Mouse (Mus musculus): ENCODE measurements around the gene Evi5l. TPM values are rescaled to one million over a fixed set of nuclear protein-coding genes. Genes with fewer than 3 reads are reported as not detected.

The Evi5l gene
- polyA plus RNA-seq, 1 experiment from 2014 or later, result 12.5 TPM

DNA sequence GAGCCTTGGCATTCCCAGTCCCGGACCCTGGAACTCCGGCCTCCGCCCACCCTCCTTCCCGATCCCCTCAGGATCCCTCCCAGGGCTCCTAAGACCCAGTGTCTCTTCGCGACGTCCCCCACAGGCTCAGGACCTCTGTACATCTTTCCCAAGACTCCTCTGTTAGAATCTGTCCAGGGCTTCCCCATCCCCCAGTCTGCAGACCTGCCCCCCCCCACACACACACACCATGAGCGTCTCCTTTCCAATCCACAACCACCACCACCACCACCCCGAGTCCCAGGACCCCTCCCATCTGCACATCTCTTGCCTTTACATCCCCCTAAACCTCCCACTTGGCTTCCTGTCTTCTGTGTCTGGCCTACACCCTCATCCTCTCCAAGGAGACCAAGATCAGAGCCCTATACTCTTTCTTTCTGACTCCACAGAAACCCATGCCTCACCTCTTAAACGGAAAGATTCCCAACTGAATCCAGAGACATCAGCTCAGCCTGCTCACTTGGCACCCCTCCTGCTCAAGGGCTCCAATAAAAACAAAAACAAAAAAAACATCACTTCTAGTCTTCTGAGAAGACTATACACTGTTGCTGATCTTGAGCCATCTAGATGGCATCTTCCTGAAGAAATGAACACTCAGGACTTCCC lies 636 bp downstream of the Evi5l start:
- no peaks in the 10 kb centered on the region for H3K9me3 ChIP-seq (ENCODE audit: control insufficient read depth, low read length)
- H3K9ac ChIP-seq (ENCODE audit: low read depth, low read length), result peak overlapping the region; percentile 76
- DNase-seq (ENCODE audit: low spot score) (no peak), ATAC-seq (replicated peaks; ENCODE audit: low FRiP score) (no peak)
- no peaks in the 10 kb centered on the region for H3K36me3 ChIP-seq (ENCODE audit: control insufficient read depth, insufficient read depth, low read length)
- H3K4me3 ChIP-seq (ENCODE audit: low read depth, low read length), result peak overlapping the region; percentile 81
- 13% methylated on average over 10 of the region's 10 CpGs for WGBS
- no peak overlapping the region for H3K27ac ChIP-seq (ENCODE audit: low read depth, low read length)
- H3K4me1 ChIP-seq (replicated peaks; ENCODE audit: control insufficient read depth, insufficient read depth, low read length), result peaks cover 6% of the 10 kb centered on the region
- peak overlapping the region; percentile 90 for H3K4me2 ChIP-seq
- H3K27me3 ChIP-seq (replicated peaks; ENCODE audit: control insufficient read depth, insufficient read depth, low read length), result no peaks in the 10 kb centered on the region

GRCm38 (mm10) chr8:4167918-4168317 lies 1.6 kb downstream of the Evi5l start:
- Histone ChIP-seq H3K27ac (ENCODE audit: low read depth, low read length) (no peak overlapping the region), H3K9ac (ENCODE audit: low read depth, low read length) (no peak overlapping the region), H3K4me1 (replicated peaks; ENCODE audit: control insufficient read depth, insufficient read depth, low read length) (peaks cover 6% of the 10 kb centered on the region), H3K4me2 (no peak overlapping the region), H3K36me3 (ENCODE audit: control insufficient read depth, insufficient read depth, low read length) (no peaks in the 10 kb centered on the region), H3K9me3 (ENCODE audit: control insufficient read depth, low read length) (no peaks in the 10 kb centered on the region), H3K27me3 (replicated peaks; ENCODE audit: control insufficient read depth, insufficient read depth, low read length) (no peaks in the 10 kb centered on the region), H3K4me3 (ENCODE audit: low read depth, low read length) (no peak overlapping the region)
- DNase-seq (ENCODE audit: low spot score) (no peak), ATAC-seq (replicated peaks; ENCODE audit: low FRiP score) (no peak)
- 82% methylated on average over 1 of the region's 1 CpGs for WGBS

DNA sequence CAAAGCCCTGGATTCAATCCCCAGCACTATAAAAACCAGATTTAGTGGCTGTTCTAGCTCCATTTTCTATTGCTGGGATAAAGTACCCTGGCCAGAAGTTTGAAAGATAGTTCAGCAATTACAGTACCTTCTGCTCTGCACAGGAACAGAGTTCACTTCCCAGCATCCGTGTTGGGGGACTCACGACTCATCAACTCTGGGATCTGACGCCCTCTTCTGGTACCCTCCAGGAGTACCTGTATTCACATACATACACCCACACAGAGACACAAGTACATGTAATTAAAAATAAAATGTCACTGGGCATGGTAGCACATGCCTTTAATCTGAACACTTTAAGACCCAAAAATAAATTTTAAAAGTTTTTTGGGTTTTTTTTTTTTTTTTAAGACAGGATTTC lies 6.1 kb downstream of the Evi5l start:
- ATAC-seq (replicated peaks; ENCODE audit: low FRiP score) (no peak), DNase-seq (ENCODE audit: low spot score) (peak; percentile 26)
- Histone ChIP-seq H3K27ac (ENCODE audit: low read depth, low read length) (no peak overlapping the region), H3K4me1 (replicated peaks; ENCODE audit: control insufficient read depth, insufficient read depth, low read length) (peaks cover 3% of the 10 kb centered on the region), H3K9me3 (ENCODE audit: control insufficient read depth, low read length) (no peaks in the 10 kb centered on the region), H3K4me2 (no peak overlapping the region), H3K9ac (ENCODE audit: low read depth, low read length) (no peak overlapping the region), H3K36me3 (ENCODE audit: control insufficient read depth, insufficient read depth, low read length) (no peaks in the 10 kb centered on the region), H3K4me3 (ENCODE audit: low read depth, low read length) (no peak overlapping the region), H3K27me3 (replicated peaks; ENCODE audit: control insufficient read depth, insufficient read depth, low read length) (no peaks in the 10 kb centered on the region)
- 57% methylated on average over 3 of the region's 3 CpGs for whole genome bisulfite sequencing

DNA sequence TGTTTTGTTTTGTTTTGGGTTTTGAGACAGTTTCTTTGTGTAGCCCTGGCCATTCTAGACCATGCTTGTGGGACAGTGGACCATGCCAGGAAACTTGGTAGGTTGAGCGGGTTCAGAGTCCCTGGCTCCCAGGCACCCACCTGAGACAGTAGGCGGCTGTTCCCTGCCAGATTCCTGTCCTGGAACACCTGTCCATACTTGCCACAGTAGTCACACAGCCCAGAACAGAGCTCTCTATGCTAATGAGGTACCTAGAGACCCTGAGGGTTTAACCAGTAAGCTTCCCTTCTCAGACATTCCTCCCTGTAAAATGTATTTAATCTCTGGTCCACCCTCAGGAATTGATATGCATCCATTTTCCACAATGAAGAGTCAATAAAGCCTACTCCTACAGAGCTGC lies 7.7 kb downstream of the Evi5l start:
- H3K9me3 ChIP-seq (ENCODE audit: control insufficient read depth, low read length), result no peaks in the 10 kb centered on the region

GRCm38 (mm10) chr8:4183409-4183808 lies 17.0 kb downstream of the Evi5l start:
- Histone ChIP-seq H3K27ac (ENCODE audit: low read depth, low read length) (no peak overlapping the region), H3K4me1 (replicated peaks; ENCODE audit: control insufficient read depth, insufficient read depth, low read length) (no peaks in the 10 kb centered on the region), H3K4me2 (no peak overlapping the region), H3K36me3 (ENCODE audit: control insufficient read depth, insufficient read depth, low read length) (peaks cover 2% of the 10 kb centered on the region), H3K4me3 (ENCODE audit: low read depth, low read length) (no peak overlapping the region), H3K9ac (ENCODE audit: low read depth, low read length) (no peak overlapping the region), H3K27me3 (replicated peaks; ENCODE audit: control insufficient read depth, insufficient read depth, low read length) (no peaks in the 10 kb centered on the region), H3K9me3 (ENCODE audit: control insufficient read depth, low read length) (no peaks in the 10 kb centered on the region)
- no peak for ATAC-seq (replicated peaks; ENCODE audit: low FRiP score)
- 76% methylated on average over 8 of the region's 8 CpGs for WGBS
- no peak for DNase-seq (ENCODE audit: low spot score)

More for the DNA sequence above, 7.7 kb downstream of the Evi5l start:
- H3K4me2 ChIP-seq, result no peak overlapping the region
- no peak overlapping the region for H3K4me3 ChIP-seq (ENCODE audit: low read depth, low read length)
- ATAC-seq (replicated peaks; ENCODE audit: low FRiP score), result no peak
- no peak overlapping the region for H3K27ac ChIP-seq (ENCODE audit: low read depth, low read length)
- 60% methylated on average over 2 of the region's 2 CpGs for WGBS
- H3K36me3 ChIP-seq (ENCODE audit: control insufficient read depth, insufficient read depth, low read length), result no peaks in the 10 kb centered on the region
- H3K27me3 ChIP-seq (replicated peaks; ENCODE audit: control insufficient read depth, insufficient read depth, low read length), result no peaks in the 10 kb centered on the region
- peaks cover 3% of the 10 kb centered on the region; the same call in 1 of the 2 replicates for H3K4me1 ChIP-seq (replicated peaks; ENCODE audit: control insufficient read depth, insufficient read depth, low read length)
- DNase-seq (ENCODE audit: low spot score), result no peak
- H3K9ac ChIP-seq (ENCODE audit: low read depth, low read length), result no peak overlapping the region

DNA sequence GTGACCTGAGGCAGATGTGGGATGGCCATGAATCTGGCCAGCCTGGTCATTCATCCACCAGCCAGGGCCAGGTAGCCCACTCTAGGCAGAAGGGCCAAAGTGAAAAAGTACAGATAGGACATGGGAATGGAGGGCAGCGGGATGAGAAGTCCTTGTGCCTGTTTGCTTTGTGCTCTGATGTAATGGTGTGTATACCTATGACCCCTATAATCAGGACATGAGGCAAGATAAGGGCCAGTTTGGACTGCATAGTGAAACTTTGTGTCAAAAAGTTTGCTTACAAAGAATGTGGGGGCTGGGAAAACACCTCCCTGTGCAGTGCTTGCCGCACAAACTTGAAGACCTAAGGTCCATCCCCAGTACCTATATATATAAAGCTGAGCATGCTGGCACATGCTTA lies 19.8 kb downstream of the Evi5l start:
- Histone ChIP-seq H3K4me3 (ENCODE audit: low read depth, low read length) (no peak overlapping the region), H3K27me3 (replicated peaks; ENCODE audit: control insufficient read depth, insufficient read depth, low read length) (no peaks in the 10 kb centered on the region), H3K9me3 (ENCODE audit: control insufficient read depth, low read length) (no peaks in the 10 kb centered on the region), H3K36me3 (ENCODE audit: control insufficient read depth, insufficient read depth, low read length) (peaks cover 2% of the 10 kb centered on the region), H3K4me2 (no peak overlapping the region), H3K27ac (ENCODE audit: low read depth, low read length) (no peak overlapping the region), H3K9ac (ENCODE audit: low read depth, low read length) (no peak overlapping the region), H3K4me1 (replicated peaks; ENCODE audit: control insufficient read depth, insufficient read depth, low read length) (no peaks in the 10 kb centered on the region; the same call in 1 of the 2 replicates)
- DNase-seq (ENCODE audit: low spot score) (no peak), ATAC-seq (replicated peaks; ENCODE audit: low FRiP score) (no peak)
- WGBS, result 77% methylated on average over 2 of the region's 2 CpGs

DNA sequence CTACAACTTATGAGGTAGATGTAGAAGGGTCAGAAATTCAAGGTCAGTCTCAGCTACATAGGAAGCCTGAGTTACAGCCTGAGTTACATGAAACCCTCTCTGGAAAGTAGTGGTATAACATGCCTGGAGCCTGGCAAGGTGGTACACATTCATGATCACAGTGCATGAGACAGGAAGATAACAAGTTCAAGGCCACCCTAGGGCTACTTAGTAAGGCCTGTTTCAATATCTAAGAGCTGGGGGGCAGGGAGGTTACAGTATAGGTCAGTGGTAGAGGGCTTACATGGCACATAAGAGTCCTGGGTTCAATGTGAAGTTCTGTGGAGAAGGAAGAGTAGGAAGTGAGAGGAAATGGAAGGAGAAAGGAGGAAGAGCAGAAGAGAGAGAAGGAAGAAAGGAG lies 22.2 kb downstream of the Evi5l start:
- DNase-seq (ENCODE audit: low spot score) (no peak), ATAC-seq (replicated peaks; ENCODE audit: low FRiP score) (peak; percentile 35; the same call in 1 of the 2 replicates)
- no peaks in the 10 kb centered on the region for H3K27me3 ChIP-seq (replicated peaks; ENCODE audit: control insufficient read depth, insufficient read depth, low read length)
- H3K4me3 ChIP-seq (ENCODE audit: low read depth, low read length), result no peak overlapping the region
- H3K4me2 ChIP-seq, result peak overlapping the region; percentile 49
- peaks cover 3% of the 10 kb centered on the region for H3K4me1 ChIP-seq (replicated peaks; ENCODE audit: control insufficient read depth, insufficient read depth, low read length)
- H3K9me3 ChIP-seq (ENCODE audit: control insufficient read depth, low read length), result no peaks in the 10 kb centered on the region
- 0 out of 2 replicates have a peak overlapping the region, but pooled peaks have one; percentile 39 for H3K9ac ChIP-seq (ENCODE audit: low read depth, low read length)
- no peak overlapping the region for H3K27ac ChIP-seq (ENCODE audit: low read depth, low read length)
- H3K36me3 ChIP-seq (ENCODE audit: control insufficient read depth, insufficient read depth, low read length), result peaks cover 2% of the 10 kb centered on the region

DNA sequence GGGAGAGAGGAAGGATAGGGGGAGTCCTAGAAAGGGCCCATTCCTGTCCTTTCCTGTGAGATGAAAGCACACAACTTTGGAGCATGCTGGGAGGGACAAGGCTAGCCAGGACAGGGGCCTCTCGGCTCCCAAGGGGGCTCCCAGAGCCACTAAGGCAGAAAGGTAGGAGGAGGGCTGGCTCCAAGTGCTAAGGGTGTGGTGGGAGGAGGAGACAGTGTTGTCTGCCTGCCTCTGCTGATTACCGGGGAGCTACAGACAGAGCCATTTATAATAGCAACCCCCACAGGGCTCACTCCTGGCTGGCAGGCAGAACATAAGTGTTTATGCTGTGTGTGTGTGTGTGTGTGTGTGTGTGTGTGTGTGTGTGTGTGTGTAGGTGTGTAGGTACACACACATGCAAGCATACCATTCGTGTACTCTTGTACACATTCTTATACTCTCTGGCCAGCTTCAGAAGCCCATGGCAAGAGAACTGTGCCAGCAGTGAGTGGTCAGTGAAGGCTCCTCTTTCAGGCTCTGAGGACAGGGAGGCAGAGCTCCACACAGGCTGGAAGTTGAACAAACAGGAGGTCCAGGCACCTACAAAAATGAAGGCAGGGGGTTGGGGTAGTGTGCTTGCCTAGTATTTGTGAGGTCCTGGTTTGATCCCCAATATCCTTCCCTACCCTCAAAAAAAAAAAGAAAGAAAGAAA lies 22.8 kb downstream of the Evi5l start:
- WGBS, result 16% methylated on average over 3 of the region's 3 CpGs
- Histone ChIP-seq H3K27ac (ENCODE audit: low read depth, low read length) (peak overlapping the region; percentile 66), H3K4me1 (replicated peaks; ENCODE audit: control insufficient read depth, insufficient read depth, low read length) (peaks cover 3% of the 10 kb centered on the region), H3K9ac (ENCODE audit: low read depth, low read length) (peak overlapping the region; percentile 39), H3K36me3 (ENCODE audit: control insufficient read depth, insufficient read depth, low read length) (peaks cover 2% of the 10 kb centered on the region), H3K4me3 (ENCODE audit: low read depth, low read length) (no peak overlapping the region), H3K27me3 (replicated peaks; ENCODE audit: control insufficient read depth, insufficient read depth, low read length) (no peaks in the 10 kb centered on the region), H3K9me3 (ENCODE audit: control insufficient read depth, low read length) (no peaks in the 10 kb centered on the region), H3K4me2 (peak overlapping the region; percentile 49)
- no peak for DNase-seq (ENCODE audit: low spot score)
- ATAC-seq (replicated peaks; ENCODE audit: low FRiP score), result peak; percentile 98

DNA sequence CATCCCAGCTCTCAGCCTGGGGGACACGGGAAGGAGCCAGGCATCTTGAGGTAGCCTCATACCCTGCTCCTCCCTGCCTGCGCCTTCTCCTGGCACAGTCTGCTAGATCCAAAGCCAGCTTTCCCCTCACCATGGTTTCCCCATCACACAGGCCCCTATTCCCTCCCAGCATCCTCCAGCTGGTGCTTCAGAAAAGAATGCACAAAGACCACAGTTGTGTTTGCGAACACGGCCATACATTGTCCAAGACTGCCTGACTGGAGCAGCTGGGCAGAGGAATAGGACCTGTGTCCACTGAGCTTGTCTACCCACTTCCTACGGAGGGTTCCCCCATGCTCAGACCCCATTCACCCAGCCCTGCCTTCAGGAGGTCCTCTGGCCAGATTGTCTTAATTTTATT lies 25.9 kb downstream of the Evi5l start:
- H3K9ac ChIP-seq (ENCODE audit: low read depth, low read length), result no peak overlapping the region
- peaks cover 3% of the 10 kb centered on the region for H3K4me1 ChIP-seq (replicated peaks; ENCODE audit: control insufficient read depth, insufficient read depth, low read length)
- peaks cover 2% of the 10 kb centered on the region; the same call in 1 of the 2 replicates for H3K36me3 ChIP-seq (ENCODE audit: control insufficient read depth, insufficient read depth, low read length)
- no peak overlapping the region for H3K4me2 ChIP-seq
- DNase-seq (ENCODE audit: low spot score), result no peak
- H3K27me3 ChIP-seq (replicated peaks; ENCODE audit: control insufficient read depth, insufficient read depth, low read length), result no peaks in the 10 kb centered on the region
- WGBS, result 68% methylated on average over 5 of the region's 5 CpGs
- no peak for ATAC-seq (replicated peaks; ENCODE audit: low FRiP score)
- H3K4me3 ChIP-seq (ENCODE audit: low read depth, low read length), result no peak overlapping the region
- no peaks in the 10 kb centered on the region for H3K9me3 ChIP-seq (ENCODE audit: control insufficient read depth, low read length)
- H3K27ac ChIP-seq (ENCODE audit: low read depth, low read length), result no peak overlapping the region

Data from liver, embryonic 11.5 days (tissue).